Mouse (Mus musculus) E14TG2a.4 (cell line): ENCODE measurements at regions not wholly inside any gene's neighbourhood (a gene's known extent, or its start where the extent isn't known, plus 50 kb on each side); places are given as distances from the start of the nearest gene placed in this dataset.

Experiments
- CTCF ChIP-seq: conservative IDR thresholded peaks from 2 replicates; pipeline ENCODE4 v1.5.1; 2014; ENCODE audit warnings: low read length
- NANOG ChIP-seq: IDR thresholded peaks from 2 replicates; pipeline ENCODE4 v1.6.1; 2014; ENCODE audit warnings: borderline replicate concordance, low read length, mixed read lengths
- POU5F1 ChIP-seq: IDR thresholded peaks from 2 replicates; pipeline ENCODE4 v1.6.1; 2014; ENCODE audit warnings: low read length, borderline replicate concordance

- TF ChIP-seq CTCF: no peak
- TF ChIP-seq POU5F1: no peak
- no peak for TF ChIP-seq NANOG
These were observed 58.9 kb upstream of the E2f3 start for GRCm38 (mm10) chr13:30044790-30045189.
